Mouse (Mus musculus): ENCODE data around the gene Mpzl1.

DNA sequence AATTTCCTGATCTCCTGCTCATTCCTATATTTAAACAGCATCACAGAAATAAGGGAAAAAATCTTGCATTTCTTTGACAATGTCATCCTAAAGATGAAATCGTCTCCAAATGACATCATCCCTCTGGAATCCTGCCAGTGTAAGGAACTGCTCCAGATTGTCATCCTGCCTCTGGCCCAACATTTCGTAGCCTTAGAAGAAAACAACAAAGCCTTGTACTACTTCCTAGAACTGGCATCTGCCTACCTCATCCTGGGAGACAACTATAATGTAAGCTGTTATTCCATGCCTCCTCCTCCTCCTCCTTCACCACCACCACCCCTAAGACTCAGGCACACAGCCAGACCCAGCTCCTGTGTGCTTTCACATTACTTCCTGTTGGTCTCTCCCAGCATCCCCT lies 77.6 kb downstream of the Mpzl1 start:
- TF ChIP-seq CTCF (IDR thresholded peaks at IDR 0.05; ENCODE audit: low read depth) (no peak), EP300 (IDR thresholded peaks at IDR 0.05; ENCODE audit: low read depth) (no peak)
